Mouse (Mus musculus): ENCODE results near the gene Prss56. TPM values are rescaled to one million over a fixed set of nuclear protein-coding genes. Genes with fewer than 3 reads are reported as not detected.

Gene Prss56
- not detected in 2 replicates for polyA plus RNA-seq (2016; fragmentation: Nextera tagmentation; extraction: Ambion mirVana)

DNA sequence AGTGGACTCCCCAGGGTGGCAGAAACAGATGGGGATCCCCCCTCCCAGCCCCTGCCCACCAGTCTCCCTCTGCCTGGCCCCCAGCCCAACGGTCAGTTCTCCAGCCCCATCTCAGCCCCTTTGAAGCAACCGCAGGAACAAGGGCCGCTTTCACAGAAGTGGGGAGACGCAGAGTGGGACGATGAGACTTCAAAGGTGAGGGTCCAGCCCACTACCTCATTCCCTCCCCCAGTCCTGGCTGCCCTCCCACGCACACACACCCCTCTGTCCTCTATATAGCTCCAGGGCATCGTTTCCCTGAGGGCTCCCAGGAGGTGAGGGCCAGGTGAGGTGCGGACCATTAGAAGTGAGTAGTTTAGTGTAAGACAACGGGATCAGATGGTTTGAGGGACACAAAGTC lies at the start of gene Prss56:
Prss56 (plus strand) TSS at position 301 of the 400 bp plus-strand sequence.
- H3K36me3 ChIP-seq: no peaks in the 10 kb centered on the region
- H3K9me3 ChIP-seq: no peaks in the 10 kb centered on the region
- no peak for DNase-seq (ENCODE audit: low spot score)
- H3K27ac ChIP-seq: no peak within 1 kb of the TSS
- 53% methylated on average over 9 of the region's 9 CpGs for WGBS
- H3K4me3 ChIP-seq: no peak within 1 kb of the TSS
- peaks cover 15% of the 10 kb centered on the region; the same call in 1 of the 2 replicates for H3K4me1 ChIP-seq
- peaks cover 92% of the 10 kb centered on the region for H3K27me3 ChIP-seq (ENCODE audit: insufficient read depth, poor library complexity, severe bottlenecking)

DNA sequence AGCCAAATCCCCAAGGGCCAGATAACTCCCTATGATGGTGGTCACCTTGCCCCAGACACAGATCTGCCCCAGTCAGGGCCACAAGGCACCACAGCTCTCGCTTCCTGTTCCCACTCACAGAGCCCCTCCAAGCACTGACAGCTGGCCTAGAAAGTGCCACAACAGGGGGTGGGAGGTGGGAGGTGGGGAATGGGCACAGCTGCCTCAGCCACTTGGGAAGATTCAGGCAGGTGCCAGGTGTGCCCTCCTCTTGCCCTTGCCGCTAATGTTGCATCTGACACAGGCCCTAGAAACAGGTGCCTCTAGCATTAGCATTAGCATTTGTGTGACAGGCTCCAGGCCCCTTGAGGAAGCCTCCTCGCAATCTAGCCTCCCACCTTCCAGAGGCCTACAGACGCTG lies 41.6 kb upstream of the Prss56 start:
- Histone ChIP-seq H3K36me3 (no peaks in the 10 kb centered on the region), H3K4me1 (no peaks in the 10 kb centered on the region), H3K4me3 (no peak overlapping the region), H3K9me3 (no peaks in the 10 kb centered on the region), H3K27ac (no peak overlapping the region), H3K27me3 (ENCODE audit: insufficient read depth, poor library complexity, severe bottlenecking) (peaks cover 46% of the 10 kb centered on the region)
- no peak for DNase-seq (ENCODE audit: low spot score)
- WGBS: 86% methylated on average over 4 of the region's 4 CpGs

DNA sequence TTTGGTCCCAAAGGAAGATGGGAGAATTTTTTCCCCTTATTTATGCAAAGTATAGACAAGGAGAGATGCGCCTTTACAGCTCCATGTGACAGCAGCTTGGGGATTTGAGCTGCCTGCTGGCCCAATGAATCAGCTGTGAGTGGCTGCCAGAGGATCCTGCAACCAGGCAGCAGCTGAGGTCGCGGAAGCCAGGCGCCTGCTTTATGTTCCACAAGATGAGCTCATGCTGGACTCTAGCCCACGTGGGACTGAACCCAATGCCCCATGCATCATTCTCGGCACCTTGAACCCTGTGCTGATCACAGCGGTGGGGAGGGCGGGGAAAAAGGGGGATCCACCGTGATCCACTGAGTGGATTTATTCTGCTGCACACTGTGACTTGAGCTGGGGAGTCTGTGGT lies 40.7 kb upstream of the Prss56 start:
- 73% methylated on average over 9 of the region's 9 CpGs for WGBS
- no peaks in the 10 kb centered on the region for H3K4me1 ChIP-seq

DNA sequence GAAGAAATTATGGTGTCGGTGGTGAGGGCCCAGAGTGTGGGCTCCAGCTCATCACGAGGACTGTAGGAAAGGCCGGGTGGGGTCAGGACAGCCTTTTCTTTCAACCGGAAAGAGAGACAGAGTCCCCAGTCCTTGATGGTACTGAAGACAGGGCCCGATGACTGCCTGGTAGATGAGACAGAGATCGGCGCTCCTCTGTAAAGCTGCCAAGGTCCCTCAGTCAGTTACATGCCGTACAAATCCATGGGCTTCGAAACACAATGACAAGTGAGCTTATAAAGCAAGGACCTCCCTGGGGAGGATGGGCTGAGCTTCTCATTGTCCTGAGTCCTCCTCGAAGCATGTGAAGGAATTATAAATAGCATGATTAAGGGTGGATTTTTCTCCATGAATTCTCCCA lies 40.0 kb upstream of the Prss56 start:
- Histone ChIP-seq H3K27ac (no peak overlapping the region), H3K4me1 (no peaks in the 10 kb centered on the region), H3K9me3 (no peaks in the 10 kb centered on the region), H3K27me3 (ENCODE audit: insufficient read depth, poor library complexity, severe bottlenecking) (peaks cover 62% of the 10 kb centered on the region), H3K36me3 (no peaks in the 10 kb centered on the region), H3K4me3 (no peak overlapping the region)
- 81% methylated on average over 10 of the region's 10 CpGs for WGBS
- no peak for DNase-seq (ENCODE audit: low spot score)

More for the DNA sequence above, 40.7 kb upstream of the Prss56 start:
- no peaks in the 10 kb centered on the region for H3K36me3 ChIP-seq
- H3K27me3 ChIP-seq (ENCODE audit: insufficient read depth, poor library complexity, severe bottlenecking): peaks cover 55% of the 10 kb centered on the region
- no peaks in the 10 kb centered on the region for H3K9me3 ChIP-seq
- H3K4me3 ChIP-seq: no peak overlapping the region
- DNase-seq (ENCODE audit: low spot score): no peak
- H3K27ac ChIP-seq: no peak overlapping the region

DNA sequence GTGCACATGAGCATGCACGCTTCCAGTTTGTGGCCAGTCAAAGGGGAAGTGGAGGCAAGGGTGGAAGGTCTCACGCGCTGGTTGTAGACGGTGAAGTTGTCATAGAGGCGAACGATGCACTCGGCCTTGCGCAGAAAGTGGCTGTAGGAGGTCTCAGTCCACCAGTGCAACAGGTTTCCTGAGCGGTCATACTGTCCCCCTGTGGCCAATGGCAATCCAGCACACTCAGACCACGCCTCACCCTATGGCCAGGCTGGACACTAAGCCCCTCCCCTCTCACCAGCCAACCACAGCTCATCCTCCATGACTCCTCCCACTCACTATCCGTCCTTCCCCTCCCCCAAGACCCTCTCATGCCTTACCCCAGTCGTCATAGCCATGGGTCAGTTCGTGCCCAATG lies 33.7 kb upstream of the Prss56 start:
- no peak for DNase-seq (ENCODE audit: low spot score)
- no peak overlapping the region for H3K4me3 ChIP-seq
- no peaks in the 10 kb centered on the region for H3K9me3 ChIP-seq
- H3K27me3 ChIP-seq (ENCODE audit: insufficient read depth, poor library complexity, severe bottlenecking): peaks cover 96% of the 10 kb centered on the region
- 33% methylated on average over 13 of the region's 13 CpGs for WGBS
- H3K27ac ChIP-seq: no peak overlapping the region
- no peaks in the 10 kb centered on the region for H3K36me3 ChIP-seq
- H3K4me1 ChIP-seq: peaks cover 8% of the 10 kb centered on the region

DNA sequence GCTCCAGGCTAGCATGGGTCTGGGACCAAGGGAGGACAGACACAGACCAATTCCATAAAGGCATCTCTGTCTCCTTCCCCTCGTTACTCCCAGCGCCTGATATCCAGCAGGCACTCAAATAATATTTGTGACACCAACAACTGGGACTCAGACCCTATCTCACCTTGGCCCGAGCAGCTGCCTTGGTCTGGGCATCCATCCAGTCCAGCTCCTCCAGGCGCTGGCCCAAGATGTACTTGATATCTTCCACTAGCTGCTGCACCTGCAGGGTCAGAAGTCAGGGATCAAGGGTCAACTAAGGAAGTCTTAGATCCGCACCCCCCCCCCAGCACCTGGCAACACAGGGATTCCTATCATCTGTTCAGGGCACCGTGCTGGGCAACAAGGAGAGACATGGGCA lies 31.8 kb upstream of the Prss56 start:
- Histone ChIP-seq H3K4me1 (peaks cover 24% of the 10 kb centered on the region), H3K27ac (no peak overlapping the region), H3K4me3 (no peak overlapping the region), H3K36me3 (no peaks in the 10 kb centered on the region), H3K27me3 (ENCODE audit: insufficient read depth, poor library complexity, severe bottlenecking) (peaks cover 100% of the 10 kb centered on the region), H3K9me3 (no peaks in the 10 kb centered on the region)
- DNase-seq (ENCODE audit: low spot score): no peak
- WGBS: 77% methylated on average over 6 of the region's 6 CpGs

DNA sequence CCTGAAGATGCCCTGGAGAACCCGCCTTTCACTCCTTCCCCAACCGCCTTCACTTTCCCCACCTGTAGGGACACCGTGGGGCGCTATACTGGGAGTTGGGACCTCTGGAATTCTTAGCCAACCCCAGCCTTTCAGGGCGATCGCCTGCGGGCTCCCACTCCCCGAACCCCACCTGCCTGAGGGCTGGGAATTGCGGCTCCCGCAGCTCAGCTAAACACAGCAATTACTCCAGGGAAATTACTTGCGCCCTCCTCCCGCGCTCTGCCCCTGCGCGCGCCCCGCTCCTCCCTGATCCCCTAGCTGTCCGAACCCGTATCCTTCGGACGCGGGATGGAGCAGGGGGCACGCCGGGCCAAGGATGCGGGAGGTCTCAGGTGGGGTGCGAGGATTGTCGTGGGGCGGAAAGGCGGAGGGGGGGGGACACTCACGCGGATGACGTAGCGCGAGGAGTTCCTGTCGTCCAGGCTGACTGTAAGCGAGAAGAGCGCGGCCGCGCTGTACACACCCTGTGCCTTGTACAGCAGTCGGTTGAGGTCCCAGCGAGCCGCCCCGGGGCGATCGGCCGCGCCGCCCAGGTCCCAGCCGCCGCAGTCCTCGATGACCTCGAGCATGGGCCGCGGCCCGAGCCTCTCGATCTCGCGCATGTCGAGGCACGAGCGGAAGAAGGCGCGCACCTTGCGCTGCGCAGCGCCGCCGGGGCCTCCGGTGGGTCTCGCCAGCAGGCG lies 29.2 kb upstream of the Prss56 start:
- no peak for DNase-seq (ENCODE audit: low spot score)
- Histone ChIP-seq H3K36me3 (no peaks in the 10 kb centered on the region), H3K4me1 (peaks cover 25% of the 10 kb centered on the region), H3K27ac (no peak overlapping the region), H3K27me3 (ENCODE audit: insufficient read depth, poor library complexity, severe bottlenecking) (peaks cover 100% of the 10 kb centered on the region), H3K9me3 (no peaks in the 10 kb centered on the region), H3K4me3 (peak overlapping the region; percentile 54)
- WGBS: 2% methylated on average over 72 of the region's 72 CpGs

DNA sequence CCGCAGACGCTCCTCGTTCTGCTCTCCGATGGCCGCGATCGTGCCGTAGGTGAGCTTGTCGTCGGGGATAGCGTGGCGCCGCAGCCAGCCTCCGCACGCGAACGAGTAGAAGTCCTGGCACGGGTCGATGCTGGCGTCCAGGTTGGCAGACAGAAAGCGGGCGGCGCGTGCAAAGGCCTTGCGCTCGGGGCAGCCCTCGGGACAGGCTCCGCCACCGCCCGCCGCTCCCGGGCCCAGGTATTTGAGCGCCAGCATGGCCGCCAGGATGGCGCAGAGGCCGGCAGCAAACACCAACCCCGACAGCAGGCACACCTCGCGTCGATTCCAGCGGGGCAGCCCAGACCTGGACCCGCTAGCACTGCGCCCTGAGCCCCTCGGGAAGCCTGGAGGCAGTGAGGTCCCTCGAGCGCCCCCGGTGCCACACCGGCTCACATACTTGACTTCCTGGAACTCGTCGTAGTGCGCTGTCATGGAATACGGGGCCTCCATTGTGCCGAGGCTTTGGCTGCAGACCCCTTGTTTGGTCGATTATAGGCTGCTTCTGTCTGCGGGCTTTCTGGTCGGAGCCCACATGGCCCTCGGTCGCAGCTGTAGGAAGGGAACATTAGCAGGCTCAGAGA lies 28.5 kb upstream of the Prss56 start:
- H3K27me3 ChIP-seq (ENCODE audit: insufficient read depth, poor library complexity, severe bottlenecking): peaks cover 100% of the 10 kb centered on the region
- H3K36me3 ChIP-seq: no peaks in the 10 kb centered on the region
- peaks cover 25% of the 10 kb centered on the region for H3K4me1 ChIP-seq
- DNase-seq (ENCODE audit: low spot score): no peak
- no peak overlapping the region for H3K27ac ChIP-seq
- no peaks in the 10 kb centered on the region for H3K9me3 ChIP-seq
- H3K4me3 ChIP-seq: peak overlapping the region; percentile 54
- 2% methylated on average over 58 of the region's 58 CpGs for whole genome bisulfite sequencing

DNA sequence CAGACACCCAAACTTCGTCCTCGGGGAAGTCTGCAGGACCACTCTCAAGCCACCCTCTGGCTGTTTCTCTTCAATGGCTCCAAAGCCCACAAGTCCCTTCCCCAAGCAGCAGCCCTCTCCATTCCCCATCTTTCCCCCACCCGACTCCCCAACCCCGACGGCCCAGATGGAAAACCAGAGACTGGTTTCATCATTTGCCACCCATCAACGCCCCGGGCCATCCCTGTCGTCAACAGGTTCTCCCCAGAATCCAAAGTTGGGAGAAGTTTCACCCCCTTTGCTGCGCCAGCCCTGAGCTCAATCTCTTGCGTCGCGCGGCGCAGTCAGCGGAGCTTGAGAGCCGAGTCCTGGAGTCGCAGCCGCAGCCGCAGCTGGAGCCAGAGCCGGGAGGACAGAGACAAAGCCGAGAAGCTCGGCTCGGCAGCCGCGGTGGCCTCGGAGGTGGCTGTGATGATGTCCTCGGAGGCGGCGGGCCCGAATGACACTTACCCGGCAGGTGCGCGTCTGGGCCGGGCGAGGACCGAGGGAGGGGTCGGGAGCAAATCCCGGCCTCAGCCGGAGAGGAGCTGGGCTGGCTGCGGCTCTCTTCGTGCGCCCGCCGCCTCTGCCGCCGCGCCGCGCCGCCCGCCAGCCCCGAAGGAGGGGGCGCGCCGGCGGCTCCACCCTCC lies 27.4 kb upstream of the Prss56 start:
- DNase-seq (ENCODE audit: low spot score): no peak
- Histone ChIP-seq H3K27me3 (ENCODE audit: insufficient read depth, poor library complexity, severe bottlenecking) (peaks cover 99% of the 10 kb centered on the region), H3K4me1 (peaks cover 25% of the 10 kb centered on the region), H3K9me3 (no peaks in the 10 kb centered on the region), H3K27ac (no peak overlapping the region), H3K4me3 (peak overlapping the region; percentile 56), H3K36me3 (no peaks in the 10 kb centered on the region)
- 1% methylated on average over 42 of the region's 56 CpGs for WGBS

DNA sequence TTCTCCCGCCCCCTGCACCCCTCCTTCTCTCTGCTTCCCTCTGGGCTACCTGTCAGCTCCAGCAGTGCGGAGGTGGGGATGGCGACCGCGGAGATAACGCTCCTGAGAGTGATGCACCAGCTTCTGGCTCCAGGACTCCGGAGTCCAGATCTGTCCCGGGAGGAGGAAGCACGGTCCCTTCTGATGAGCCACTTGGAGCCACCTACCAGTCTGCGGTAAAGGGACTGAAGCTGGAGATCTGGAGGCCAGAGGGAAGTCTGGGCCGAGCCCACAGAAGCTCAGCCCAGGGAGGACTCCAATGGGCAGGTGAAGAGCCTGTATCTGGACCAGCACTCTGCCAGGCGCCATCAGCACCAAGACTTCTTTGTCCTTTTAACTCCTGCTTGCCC lies 26.9 kb upstream of the Prss56 start, which contains the start of gene Ecel1:
Ecel1 (minus strand) TSS at position 323 of the 389 bp plus-strand sequence.
- 2% methylated on average over 12 of the region's 12 CpGs for WGBS
- Histone ChIP-seq H3K4me1 (peaks cover 25% of the 10 kb centered on the region), H3K27ac (no peak within 1 kb of the TSS), H3K9me3 (no peaks in the 10 kb centered on the region), H3K27me3 (ENCODE audit: insufficient read depth, poor library complexity, severe bottlenecking) (peaks cover 99% of the 10 kb centered on the region), H3K36me3 (no peaks in the 10 kb centered on the region), H3K4me3 (peak within 1 kb of the TSS; percentile 56)
- no peak for DNase-seq (ENCODE audit: low spot score)

DNA sequence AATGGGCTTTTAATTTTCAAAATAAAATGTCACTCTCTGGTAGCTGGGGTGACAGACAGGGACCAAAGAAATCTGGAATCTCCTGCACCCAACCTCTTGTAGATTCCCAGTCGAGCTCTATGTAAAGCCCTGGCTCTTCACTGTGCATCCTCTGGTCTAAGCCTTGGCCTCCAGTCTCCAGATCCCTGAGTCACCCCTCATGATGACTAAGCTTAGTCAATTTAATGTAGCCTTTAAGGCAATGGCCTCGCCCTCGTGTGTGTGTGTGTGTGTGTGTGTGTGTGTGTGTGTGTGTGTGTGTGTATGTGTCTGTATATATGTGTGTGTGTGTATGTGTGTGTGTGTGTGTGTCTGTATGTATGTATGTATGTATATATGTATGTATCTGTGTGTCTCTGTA lies 23.7 kb upstream of the Prss56 start:
- no peak overlapping the region for H3K27ac ChIP-seq
- no peak for DNase-seq (ENCODE audit: low spot score)
- H3K4me3 ChIP-seq: no peak overlapping the region
- peaks cover 99% of the 10 kb centered on the region for H3K27me3 ChIP-seq (ENCODE audit: insufficient read depth, poor library complexity, severe bottlenecking)
- no peaks in the 10 kb centered on the region for H3K36me3 ChIP-seq
- H3K9me3 ChIP-seq: no peaks in the 10 kb centered on the region
- 71% methylated on average over 3 of the region's 3 CpGs for WGBS
- peaks cover 17% of the 10 kb centered on the region for H3K4me1 ChIP-seq

DNA sequence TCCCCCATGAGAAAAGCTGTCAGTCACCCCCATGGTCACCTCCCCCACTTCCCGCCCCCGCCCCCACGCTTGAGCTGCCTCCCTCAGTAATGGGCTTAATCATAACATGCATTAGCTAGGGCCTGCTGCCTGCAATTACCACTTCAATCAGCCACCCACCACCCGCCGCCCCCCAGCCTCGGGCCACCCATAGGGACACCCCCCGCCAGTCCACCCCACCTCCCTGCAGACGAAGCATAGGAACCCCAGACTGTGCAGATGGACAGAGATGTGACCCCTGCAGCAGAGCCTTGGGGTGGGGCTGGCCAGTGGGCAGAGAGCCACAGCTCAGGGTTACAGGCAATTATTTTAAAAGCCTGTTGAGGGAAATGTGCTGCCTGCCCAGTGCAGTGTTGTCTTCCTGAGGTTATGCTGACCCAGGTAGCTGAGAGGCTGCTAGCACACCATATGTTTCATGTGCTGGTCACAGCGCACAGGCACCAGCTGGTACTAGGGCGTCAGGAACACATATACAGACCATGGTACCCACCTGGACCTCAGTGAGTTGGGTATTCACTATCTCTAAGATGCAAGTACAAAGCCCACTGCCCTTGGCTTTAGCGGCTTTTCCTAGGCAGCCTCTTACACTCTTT lies 18.8 kb upstream of the Prss56 start:
- Histone ChIP-seq H3K27ac (no peak overlapping the region), H3K27me3 (ENCODE audit: insufficient read depth, poor library complexity, severe bottlenecking) (peaks cover 99% of the 10 kb centered on the region), H3K36me3 (no peaks in the 10 kb centered on the region), H3K4me3 (no peak overlapping the region), H3K9me3 (no peaks in the 10 kb centered on the region), H3K4me1 (peaks cover 2% of the 10 kb centered on the region; the same call in 1 of the 2 replicates)
- DNase-seq (ENCODE audit: low spot score): no peak
- 23% methylated on average over 11 of the region's 11 CpGs for WGBS

DNA sequence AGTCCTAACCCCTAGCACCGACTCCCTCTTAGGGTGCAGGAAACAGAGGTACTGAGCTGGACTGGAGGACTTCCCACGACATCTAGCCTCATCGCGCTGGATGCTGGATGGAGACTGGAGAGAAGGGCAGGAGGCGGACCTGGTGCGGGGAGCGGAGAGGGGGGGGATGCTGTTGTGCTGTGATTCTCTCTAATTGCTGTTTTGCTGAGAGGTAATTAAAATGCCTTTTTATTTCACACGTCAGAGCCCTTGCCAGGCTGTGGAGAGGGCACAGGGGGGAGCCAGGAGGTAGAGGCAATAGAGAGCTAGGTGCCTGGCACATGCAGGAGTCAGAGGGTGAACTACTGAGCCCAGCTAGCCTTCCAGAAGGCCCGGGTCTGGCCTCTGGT lies 18.3 kb upstream of the Prss56 start:
- H3K4me1 ChIP-seq: peaks cover 5% of the 10 kb centered on the region; the same call in 1 of the 2 replicates
- WGBS: 45% methylated on average over 9 of the region's 9 CpGs
- no peak for DNase-seq (ENCODE audit: low spot score)
- H3K27me3 ChIP-seq (ENCODE audit: insufficient read depth, poor library complexity, severe bottlenecking): peaks cover 99% of the 10 kb centered on the region
- H3K27ac ChIP-seq: no peak overlapping the region
- no peaks in the 10 kb centered on the region for H3K36me3 ChIP-seq
- no peak overlapping the region for H3K4me3 ChIP-seq
- no peaks in the 10 kb centered on the region for H3K9me3 ChIP-seq
